Mouse (Mus musculus): Measurements from ENCODE around the gene Sh2d1b2. TPM values are rescaled to one million over a fixed set of nuclear protein-coding genes. Genes with fewer than 3 reads are reported as not detected.
"Not testable (repeated sequence)": the region's sequence is repeated elsewhere in the genome, so short reads cannot be mapped to it uniquely, and the experiment has no call there.

Gene Sh2d1b2
- 0.15 TPM in 1 of 2 replicates, not detected in the other for polyA plus RNA-seq (2015; fragmentation: Nextera tagmentation; extraction: Ambion mirVana)

DNA sequence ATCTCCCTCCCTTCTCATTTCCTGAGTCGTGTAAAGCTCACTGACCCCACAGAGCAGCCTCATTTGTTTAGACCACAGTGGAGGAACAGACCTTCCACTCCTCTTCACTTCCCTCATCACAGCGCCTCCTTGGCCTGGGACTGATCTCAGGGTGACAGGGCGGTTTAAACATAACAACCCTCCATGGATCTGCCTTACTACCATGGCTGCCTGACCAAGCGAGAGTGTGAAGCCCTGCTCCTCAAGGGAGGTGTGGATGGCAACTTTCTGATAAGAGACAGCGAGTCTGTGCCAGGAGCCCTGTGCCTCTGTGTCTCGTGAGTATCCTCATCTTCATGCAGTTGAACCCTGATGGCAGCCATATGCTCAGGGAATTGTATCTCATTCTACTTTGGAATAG is at the start of gene Sh2d1b2:
TSS of gene Sh2d1b2 (plus strand) at position 62 of the 400 bp plus-strand sequence.
- 78% methylated on average over 5 of the region's 6 CpGs for WGBS
- H3K9ac ChIP-seq (ENCODE audit: low read depth, low read length); H3K4me2 ChIP-seq (ENCODE audit: low read length); H3K9me3 ChIP-seq (ENCODE audit: control insufficient read depth, low read length); H3K4me3 ChIP-seq (ENCODE audit: low read length); H3K4me1 ChIP-seq (ENCODE audit: control insufficient read depth, insufficient read depth, low read depth, low read length); H3K27ac ChIP-seq (ENCODE audit: low read depth, low read length); ATAC-seq; H3K27me3 ChIP-seq (replicated peaks; ENCODE audit: control insufficient read depth, insufficient read depth, low read length); H3K36me3 ChIP-seq (ENCODE audit: control insufficient read depth, insufficient read depth, low read length): not testable (repeated sequence)

DNA sequence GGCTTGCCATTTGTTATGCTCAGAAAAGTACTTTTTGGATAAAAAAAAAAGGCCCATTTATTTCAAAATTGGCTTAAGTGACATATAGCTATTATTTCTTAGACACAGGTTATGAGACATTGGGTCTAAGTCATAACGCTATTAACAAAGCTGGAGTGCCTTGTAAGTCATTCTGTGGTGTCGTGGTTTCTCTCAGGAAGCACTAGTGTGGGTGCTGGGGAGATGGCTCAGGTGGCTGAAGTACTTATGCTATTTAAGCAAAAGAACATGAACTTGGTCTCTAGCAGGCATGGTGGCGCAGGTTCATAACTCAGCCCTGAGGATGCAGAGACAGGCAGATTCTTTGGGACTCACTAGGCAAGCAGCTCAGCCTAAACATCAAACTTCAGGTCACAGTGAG is 47.4 kb upstream of the Sh2d1b2 start:
- Histone ChIP-seq H3K27me3 (replicated peaks; ENCODE audit: control insufficient read depth, insufficient read depth, low read length) (no peaks in the 10 kb centered on the region), H3K9me3 (ENCODE audit: control insufficient read depth, low read length) (no peaks in the 10 kb centered on the region), H3K4me2 (ENCODE audit: low read length) (no peak overlapping the region), H3K27ac (ENCODE audit: low read depth, low read length) (no peak overlapping the region), H3K4me1 (ENCODE audit: control insufficient read depth, insufficient read depth, low read depth, low read length) (no peaks in the 10 kb centered on the region), H3K4me3 (ENCODE audit: low read length) (no peak overlapping the region), H3K9ac (ENCODE audit: low read depth, low read length) (no peak overlapping the region), H3K36me3 (ENCODE audit: control insufficient read depth, insufficient read depth, low read length) (no peaks in the 10 kb centered on the region)
- no peak for ATAC-seq
- 93% methylated on average over 3 of the region's 3 CpGs for WGBS

GRCm38 (mm10) chr1:170186531-170186930 is 46.0 kb upstream of the Sh2d1b2 start:
- 82% methylated on average over 5 of the region's 5 CpGs for WGBS
- H3K27me3 ChIP-seq (replicated peaks; ENCODE audit: control insufficient read depth, insufficient read depth, low read length) = no peaks in the 10 kb centered on the region
- H3K9me3 ChIP-seq (ENCODE audit: control insufficient read depth, low read length) = no peaks in the 10 kb centered on the region
- no peak overlapping the region for H3K9ac ChIP-seq (ENCODE audit: low read depth, low read length)
- H3K4me2 ChIP-seq (ENCODE audit: low read length) = no peak overlapping the region
- no peak overlapping the region for H3K4me3 ChIP-seq (ENCODE audit: low read length)
- no peaks in the 10 kb centered on the region for H3K4me1 ChIP-seq (ENCODE audit: control insufficient read depth, insufficient read depth, low read depth, low read length)
- ATAC-seq = no peak
- H3K36me3 ChIP-seq (ENCODE audit: control insufficient read depth, insufficient read depth, low read length) = no peaks in the 10 kb centered on the region
- H3K27ac ChIP-seq (ENCODE audit: low read depth, low read length) = no peak overlapping the region

GRCm38 (mm10) chr1:170188601-170189000 is 43.9 kb upstream of the Sh2d1b2 start:
- Histone ChIP-seq H3K9me3 (ENCODE audit: control insufficient read depth, low read length) (no peaks in the 10 kb centered on the region), H3K9ac (ENCODE audit: low read depth, low read length) (no peak overlapping the region), H3K27ac (ENCODE audit: low read depth, low read length) (no peak overlapping the region), H3K4me3 (ENCODE audit: low read length) (no peak overlapping the region), H3K4me2 (ENCODE audit: low read length) (no peak overlapping the region), H3K36me3 (ENCODE audit: control insufficient read depth, insufficient read depth, low read length) (peaks cover 10% of the 10 kb centered on the region), H3K27me3 (replicated peaks; ENCODE audit: control insufficient read depth, insufficient read depth, low read length) (no peaks in the 10 kb centered on the region), H3K4me1 (ENCODE audit: control insufficient read depth, insufficient read depth, low read depth, low read length) (no peaks in the 10 kb centered on the region)
- WGBS = 83% methylated on average over 11 of the region's 11 CpGs
- ATAC-seq = no peak

DNA sequence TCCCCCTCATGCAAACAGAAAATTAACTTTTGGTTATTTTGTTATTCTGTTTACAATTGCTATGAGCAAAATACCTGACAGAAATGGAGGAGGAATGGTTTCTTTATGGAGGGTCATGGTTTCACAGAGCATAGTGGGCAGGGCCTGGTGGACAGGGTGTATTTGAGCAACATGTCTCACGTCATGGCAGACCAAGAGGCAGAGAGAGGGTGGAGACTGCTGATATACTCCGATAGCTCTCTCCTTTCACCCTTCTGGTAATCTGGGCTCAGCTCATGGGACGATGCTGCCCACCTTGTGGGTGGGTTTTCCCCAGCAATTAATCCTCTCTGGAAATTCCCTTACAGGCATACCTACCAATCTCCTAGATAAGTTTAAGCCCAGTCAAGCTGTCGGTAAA is 42.3 kb upstream of the Sh2d1b2 start:
- no peak overlapping the region for H3K27ac ChIP-seq (ENCODE audit: low read depth, low read length)
- H3K9me3 ChIP-seq (ENCODE audit: control insufficient read depth, low read length) = no peaks in the 10 kb centered on the region
- no peak overlapping the region for H3K4me3 ChIP-seq (ENCODE audit: low read length)
- 85% methylated on average over 4 of the region's 4 CpGs for WGBS
- no peaks in the 10 kb centered on the region for H3K4me1 ChIP-seq (ENCODE audit: control insufficient read depth, insufficient read depth, low read depth, low read length)
- peaks cover 18% of the 10 kb centered on the region for H3K36me3 ChIP-seq (ENCODE audit: control insufficient read depth, insufficient read depth, low read length)
- no peak overlapping the region for H3K4me2 ChIP-seq (ENCODE audit: low read length)
- H3K27me3 ChIP-seq (replicated peaks; ENCODE audit: control insufficient read depth, insufficient read depth, low read length) = no peaks in the 10 kb centered on the region
- H3K9ac ChIP-seq (ENCODE audit: low read depth, low read length) = no peak overlapping the region
- ATAC-seq = no peak

- Histone ChIP-seq H3K9ac (ENCODE audit: low read depth, low read length) (no peak overlapping the region), H3K4me2 (ENCODE audit: low read length) (no peak overlapping the region), H3K4me3 (ENCODE audit: low read length) (no peak overlapping the region), H3K27me3 (replicated peaks; ENCODE audit: control insufficient read depth, insufficient read depth, low read length) (no peaks in the 10 kb centered on the region), H3K4me1 (ENCODE audit: control insufficient read depth, insufficient read depth, low read depth, low read length) (no peaks in the 10 kb centered on the region), H3K9me3 (ENCODE audit: control insufficient read depth, low read length) (no peaks in the 10 kb centered on the region), H3K27ac (ENCODE audit: low read depth, low read length) (no peak overlapping the region), H3K36me3 (ENCODE audit: control insufficient read depth, insufficient read depth, low read length) (peaks cover 26% of the 10 kb centered on the region)
- 85% methylated on average over 1 of the region's 1 CpGs for whole genome bisulfite sequencing
- ATAC-seq = no peak
Observed at GRCm38 (mm10) chr1:170191925-170192324, 40.6 kb upstream of the Sh2d1b2 start.

- no peaks in the 10 kb centered on the region for H3K4me1 ChIP-seq (ENCODE audit: control insufficient read depth, insufficient read depth, low read depth, low read length)
- no peak overlapping the region for H3K27ac ChIP-seq (ENCODE audit: low read depth, low read length)
- no peak for ATAC-seq
- no peak overlapping the region for H3K4me2 ChIP-seq (ENCODE audit: low read length)
- 96% methylated on average over 8 of the region's 8 CpGs for WGBS
- H3K36me3 ChIP-seq (ENCODE audit: control insufficient read depth, insufficient read depth, low read length) = peaks cover 36% of the 10 kb centered on the region
- H3K27me3 ChIP-seq (replicated peaks; ENCODE audit: control insufficient read depth, insufficient read depth, low read length) = no peaks in the 10 kb centered on the region
- H3K4me3 ChIP-seq (ENCODE audit: low read length) = no peak overlapping the region
- no peak overlapping the region for H3K9ac ChIP-seq (ENCODE audit: low read depth, low read length)
- no peaks in the 10 kb centered on the region for H3K9me3 ChIP-seq (ENCODE audit: control insufficient read depth, low read length)
Observed at GRCm38 (mm10) chr1:170196211-170196610, 36.3 kb upstream of the Sh2d1b2 start.

GRCm38 (mm10) chr1:170200379-170200778 is 32.2 kb upstream of the Sh2d1b2 start:
- no peak overlapping the region for H3K9ac ChIP-seq (ENCODE audit: low read depth, low read length)
- 80% methylated on average over 3 of the region's 3 CpGs for WGBS
- peak; percentile 48; the same call in 1 of the 2 replicates for ATAC-seq

GRCm38 (mm10) chr1:170206395-170206794 is 26.2 kb upstream of the Sh2d1b2 start:
- ATAC-seq = no peak
- 96% methylated on average over 6 of the region's 6 CpGs for whole genome bisulfite sequencing
- H3K27ac ChIP-seq (ENCODE audit: low read depth, low read length) = no peak overlapping the region
- H3K9me3 ChIP-seq (ENCODE audit: control insufficient read depth, low read length) = no peaks in the 10 kb centered on the region
- no peaks in the 10 kb centered on the region for H3K4me1 ChIP-seq (ENCODE audit: control insufficient read depth, insufficient read depth, low read depth, low read length)
- H3K4me3 ChIP-seq (ENCODE audit: low read length) = no peak overlapping the region
- H3K4me2 ChIP-seq (ENCODE audit: low read length) = no peak overlapping the region
- no peak overlapping the region for H3K9ac ChIP-seq (ENCODE audit: low read depth, low read length)
- H3K27me3 ChIP-seq (replicated peaks; ENCODE audit: control insufficient read depth, insufficient read depth, low read length) = no peaks in the 10 kb centered on the region
- peaks cover 28% of the 10 kb centered on the region for H3K36me3 ChIP-seq (ENCODE audit: control insufficient read depth, insufficient read depth, low read length)

More at GRCm38 (mm10) chr1:170200379-170200778, 32.2 kb upstream of the Sh2d1b2 start:
- Histone ChIP-seq H3K4me1 (ENCODE audit: control insufficient read depth, insufficient read depth, low read depth, low read length) (no peaks in the 10 kb centered on the region), H3K27ac (ENCODE audit: low read depth, low read length) (no peak overlapping the region), H3K4me2 (ENCODE audit: low read length) (no peak overlapping the region), H3K4me3 (ENCODE audit: low read length) (no peak overlapping the region), H3K9me3 (ENCODE audit: control insufficient read depth, low read length) (no peaks in the 10 kb centered on the region), H3K27me3 (replicated peaks; ENCODE audit: control insufficient read depth, insufficient read depth, low read length) (no peaks in the 10 kb centered on the region), H3K36me3 (ENCODE audit: control insufficient read depth, insufficient read depth, low read length) (peaks cover 20% of the 10 kb centered on the region)

Measured in hindbrain, embryonic 16.5 days (tissue).